Mouse (Mus musculus): Measurements from ENCODE around the gene Mgme1. TPM values are rescaled to one million over a fixed set of nuclear protein-coding genes. Genes with fewer than 3 reads are reported as not detected.
A peak's percentile ranks its signal among the peaks of the same experiment; 100 is the strongest.

The Mgme1 gene
- polyA plus RNA-seq, 1 experiment = 4.7 TPM

GRCm38 (mm10) chr2:144267731-144268015 is 2.8 kb upstream of the Mgme1 start:
- DNase-seq = peak; percentile 38

DNA sequence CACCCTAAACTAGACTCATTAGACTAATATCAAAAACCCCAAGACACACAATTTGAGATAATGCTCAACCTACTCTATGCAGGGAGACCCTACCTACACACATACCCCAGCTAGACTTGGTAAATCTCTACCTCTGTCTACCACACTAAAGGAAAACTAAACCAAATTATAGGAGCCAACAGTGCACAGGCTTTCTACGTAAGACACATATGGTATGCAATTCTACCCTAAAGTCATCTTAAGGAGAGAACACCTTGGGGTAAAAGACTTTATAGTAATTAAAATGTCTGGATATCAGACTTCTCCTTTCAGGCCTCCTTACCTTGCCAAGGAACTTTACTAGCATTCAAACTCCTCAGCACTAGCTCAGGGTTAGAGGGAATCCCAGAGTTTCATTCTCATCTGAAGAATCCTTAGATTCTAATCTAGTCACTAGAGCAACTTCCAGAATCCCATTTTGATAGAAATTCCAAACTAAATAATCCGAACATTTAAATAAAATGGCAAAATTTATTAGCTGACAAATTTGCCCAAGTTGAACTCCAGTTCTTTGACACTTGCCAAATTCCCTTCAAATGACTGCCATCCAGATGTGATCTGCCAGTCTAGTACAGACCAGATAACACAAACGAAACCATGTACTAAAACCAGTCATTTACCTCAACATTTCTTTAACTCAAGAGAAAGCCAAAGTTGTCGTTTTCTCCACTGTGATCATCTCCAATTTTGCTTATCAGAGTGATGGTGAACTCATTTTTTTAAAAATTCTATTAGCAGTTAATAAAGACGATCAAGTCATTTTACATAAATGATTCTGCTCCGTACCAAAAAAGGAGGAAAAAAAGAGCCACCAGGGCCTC is 1.8 kb upstream of the Mgme1 start:
- no peaks in the 10 kb centered on the region for H3K27me3 ChIP-seq (ENCODE audit: control insufficient read depth, insufficient read depth, low read length)
- no peak overlapping the region for H3K4me3 ChIP-seq (ENCODE audit: control insufficient read depth, insufficient read depth, low read length)
- no peak overlapping the region for H3K27ac ChIP-seq (ENCODE audit: control insufficient read depth, insufficient read depth, low read length)
- DNase-seq = no peak
- 17% methylated on average over 6 of the region's 6 CpGs for WGBS
- peaks cover 13% of the 10 kb centered on the region for H3K4me1 ChIP-seq (replicated peaks; ENCODE audit: control insufficient read depth, insufficient read depth, low read length)
- H3K36me3 ChIP-seq (ENCODE audit: control insufficient read depth, insufficient read depth, low read length) = no peaks in the 10 kb centered on the region
- TF ChIP-seq POLR2A (IDR thresholded peaks at IDR 0.05; ENCODE audit: control insufficient read depth, extremely low read depth, insufficient read depth, low read length, poor library complexity) (no peak), CTCF (IDR thresholded peaks at IDR 0.05; ENCODE audit: borderline replicate concordance, control insufficient read depth, extremely low read depth, insufficient read depth, low read length, poor library complexity) (no peak)

More at GRCm38 (mm10) chr2:144267731-144268015, 2.8 kb upstream of the Mgme1 start:
- WGBS = 4% methylated on average over 1 of the region's 1 CpGs
- no peak overlapping the region for H3K4me3 ChIP-seq (ENCODE audit: control insufficient read depth, insufficient read depth, low read length)
- peaks cover 4% of the 10 kb centered on the region; the same call in 1 of the 2 replicates for H3K36me3 ChIP-seq (ENCODE audit: control insufficient read depth, insufficient read depth, low read length)
- H3K4me1 ChIP-seq (replicated peaks; ENCODE audit: control insufficient read depth, insufficient read depth, low read length) = peaks cover 13% of the 10 kb centered on the region
- TF ChIP-seq CTCF (IDR thresholded peaks at IDR 0.05; ENCODE audit: borderline replicate concordance, control insufficient read depth, extremely low read depth, insufficient read depth, low read length, poor library complexity) = no peak
- no peak for TF ChIP-seq POLR2A (IDR thresholded peaks at IDR 0.05; ENCODE audit: control insufficient read depth, extremely low read depth, insufficient read depth, low read length, poor library complexity)
- H3K27ac ChIP-seq (ENCODE audit: control insufficient read depth, insufficient read depth, low read length) = no peak overlapping the region
- H3K27me3 ChIP-seq (ENCODE audit: control insufficient read depth, insufficient read depth, low read length) = no peaks in the 10 kb centered on the region

- no peak for DNase-seq
- Histone ChIP-seq H3K36me3 (ENCODE audit: control insufficient read depth, insufficient read depth, low read length) (no peaks in the 10 kb centered on the region), H3K4me1 (replicated peaks; ENCODE audit: control insufficient read depth, insufficient read depth, low read length) (peaks cover 13% of the 10 kb centered on the region), H3K27me3 (ENCODE audit: control insufficient read depth, insufficient read depth, low read length) (no peaks in the 10 kb centered on the region), H3K4me3 (ENCODE audit: control insufficient read depth, insufficient read depth, low read length) (0 out of 2 replicates have a peak overlapping the region, but pooled peaks have one; percentile 12), H3K27ac (ENCODE audit: control insufficient read depth, insufficient read depth, low read length) (no peak overlapping the region)
- TF ChIP-seq POLR2A (IDR thresholded peaks at IDR 0.05; ENCODE audit: control insufficient read depth, extremely low read depth, insufficient read depth, low read length, poor library complexity) (no peak), CTCF (IDR thresholded peaks at IDR 0.05; ENCODE audit: borderline replicate concordance, control insufficient read depth, extremely low read depth, insufficient read depth, low read length, poor library complexity) (no peak)
- WGBS = 2% methylated on average over 11 of the region's 11 CpGs
Observed at GRCm38 (mm10) chr2:144269306-144269650, 1.2 kb upstream of the Mgme1 start.

GRCm38 (mm10) chr2:144269679-144270475 is 586 bp upstream of the Mgme1 start:
- Histone ChIP-seq H3K4me3 (ENCODE audit: control insufficient read depth, insufficient read depth, low read length) (peak overlapping the region; percentile 69), H3K27me3 (ENCODE audit: control insufficient read depth, insufficient read depth, low read length) (no peaks in the 10 kb centered on the region), H3K4me1 (replicated peaks; ENCODE audit: control insufficient read depth, insufficient read depth, low read length) (peaks cover 15% of the 10 kb centered on the region), H3K27ac (ENCODE audit: control insufficient read depth, insufficient read depth, low read length) (peak overlapping the region; percentile 37), H3K36me3 (ENCODE audit: control insufficient read depth, insufficient read depth, low read length) (no peaks in the 10 kb centered on the region)
- TF ChIP-seq CTCF (IDR thresholded peaks at IDR 0.05; ENCODE audit: borderline replicate concordance, control insufficient read depth, extremely low read depth, insufficient read depth, low read length, poor library complexity) (no peak), POLR2A (IDR thresholded peaks at IDR 0.05; ENCODE audit: control insufficient read depth, extremely low read depth, insufficient read depth, low read length, poor library complexity) (no peak)
- WGBS = under 1% methylated on average over 32 of the region's 33 CpGs
- DNase-seq = no peak

GRCm38 (mm10) chr2:144272088-144272487 is 1.6 kb downstream of the Mgme1 start:
- H3K27me3 ChIP-seq (ENCODE audit: control insufficient read depth, insufficient read depth, low read length) = no peaks in the 10 kb centered on the region
- H3K27ac ChIP-seq (ENCODE audit: control insufficient read depth, insufficient read depth, low read length) = 0 out of 2 replicates have a peak overlapping the region, but pooled peaks have one; percentile 25
- H3K4me1 ChIP-seq (replicated peaks; ENCODE audit: control insufficient read depth, insufficient read depth, low read length) = peaks cover 16% of the 10 kb centered on the region
- TF ChIP-seq POLR2A (IDR thresholded peaks at IDR 0.05; ENCODE audit: control insufficient read depth, extremely low read depth, insufficient read depth, low read length, poor library complexity) = no peak
- no peak for TF ChIP-seq CTCF (IDR thresholded peaks at IDR 0.05; ENCODE audit: borderline replicate concordance, control insufficient read depth, extremely low read depth, insufficient read depth, low read length, poor library complexity)
- H3K36me3 ChIP-seq (ENCODE audit: control insufficient read depth, insufficient read depth, low read length) = no peaks in the 10 kb centered on the region; the same call in 1 of the 2 replicates
- WGBS = 47% methylated on average over 12 of the region's 12 CpGs
- no peak for DNase-seq
- H3K4me3 ChIP-seq (ENCODE audit: control insufficient read depth, insufficient read depth, low read length) = no peak overlapping the region

- Histone ChIP-seq H3K4me1 (replicated peaks; ENCODE audit: control insufficient read depth, insufficient read depth, low read length) (peaks cover 16% of the 10 kb centered on the region), H3K36me3 (ENCODE audit: control insufficient read depth, insufficient read depth, low read length) (peaks cover 3% of the 10 kb centered on the region; the same call in 1 of the 2 replicates), H3K27ac (ENCODE audit: control insufficient read depth, insufficient read depth, low read length) (peak overlapping the region; percentile 58), H3K4me3 (ENCODE audit: control insufficient read depth, insufficient read depth, low read length) (no peak overlapping the region), H3K27me3 (ENCODE audit: control insufficient read depth, insufficient read depth, low read length) (no peaks in the 10 kb centered on the region)
- TF ChIP-seq CTCF (IDR thresholded peaks at IDR 0.05; ENCODE audit: borderline replicate concordance, control insufficient read depth, extremely low read depth, insufficient read depth, low read length, poor library complexity) (no peak), POLR2A (IDR thresholded peaks at IDR 0.05; ENCODE audit: control insufficient read depth, extremely low read depth, insufficient read depth, low read length, poor library complexity) (no peak)
- 27% methylated on average over 8 of the region's 8 CpGs for WGBS
- DNase-seq = peak; percentile 29
Observed at GRCm38 (mm10) chr2:144274741-144275140, 4.3 kb downstream of the Mgme1 start.

Data from thymus, adult 2 months (tissue).